Mouse (Mus musculus) colon, adult 2 months (tissue): Measurements from ENCODE around the gene Plekhh2. TPM values are rescaled to one million over a fixed set of nuclear protein-coding genes. Genes with fewer than 3 reads are reported as not detected.

Experiments
- polyA plus RNA-seq: library from polyadenylated mRNA; depleted of rRNA; stranded (reverse); fragments of >200 nt; gene quantifications from 2 replicates; pipeline ENCODE4 v1.2.3, GENCODE M21; 2012; rRNA removed

Plekhh2 gene
- polyA plus RNA-seq: 6.0 and 6.1 TPM in 2 replicates

DNA sequence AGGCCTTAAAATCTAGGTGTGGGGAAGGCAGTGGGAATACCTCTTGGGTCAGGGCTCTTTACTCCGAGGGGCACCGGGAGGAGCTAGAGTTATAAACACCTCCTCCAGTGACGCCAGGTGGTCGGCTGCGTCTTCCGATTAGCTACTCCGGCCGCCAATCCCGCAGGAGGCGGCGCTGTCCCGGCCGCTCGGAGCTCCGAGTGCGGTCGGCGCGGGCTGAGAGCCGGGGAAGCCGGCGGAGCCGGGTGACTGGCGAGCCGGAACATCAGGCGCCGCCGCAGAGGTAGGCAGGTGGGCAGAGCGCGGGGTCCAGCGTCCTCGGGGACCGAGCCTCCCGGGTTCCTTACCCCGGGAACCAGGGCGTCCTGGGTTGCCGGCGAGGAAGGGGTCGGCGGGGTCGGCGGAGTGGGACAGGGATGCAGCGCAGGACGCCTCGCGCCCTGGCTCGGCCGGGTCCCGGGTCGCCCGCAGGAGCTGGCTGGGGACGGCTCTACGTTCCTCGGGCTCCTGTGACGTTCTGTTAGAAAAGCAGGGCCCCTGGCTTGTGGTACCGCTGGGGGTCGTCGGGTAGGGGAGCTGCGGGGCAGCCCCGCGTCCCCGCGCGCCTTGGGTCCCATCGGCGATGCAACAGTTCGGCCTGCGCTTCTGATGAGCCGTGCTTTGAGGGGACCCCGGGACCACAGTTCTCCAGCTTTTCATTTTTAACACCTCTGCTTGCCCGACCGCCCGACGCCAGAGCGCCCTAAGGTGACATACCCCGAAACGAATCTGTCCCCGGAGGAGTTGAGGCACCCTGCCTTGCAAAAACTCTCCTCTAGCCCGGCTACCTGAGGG is at the start of gene Plekhh2:
TSS of gene Plekhh2 (plus strand) at position 214 of the 834 bp plus-strand sequence.

GRCm38 (mm10) chr17:84465753-84466608 is 45.7 kb upstream of the Plekhh2 start, which contains the start of gene Thada:
Thada (minus strand) TSS chr17:84466205.

GRCm38 (mm10) chr17:84626276-84626856 is 114.7 kb downstream of the Plekhh2 start, which contains the start of gene Dync2li1:
Dync2li1 (plus strand) TSS chr17:84626496.

Other genes with a start within 250 kb of the Plekhh2 start
- 4.7 and 6.1 TPM in 2 replicates for gene Thada, start 45.7 kb upstream of the Plekhh2 start, polyA plus RNA-seq
- 0.69 and 1.2 TPM in 2 replicates for gene Dync2li1, start 114.6 kb downstream of the Plekhh2 start, polyA plus RNA-seq
- 3.7 and 5.9 TPM in 2 replicates for gene Abcg8, start 164.4 kb downstream of the Plekhh2 start, polyA plus RNA-seq
- gene Abcg5, start 171.1 kb downstream of the Plekhh2 start, polyA plus RNA-seq: 6.4 and 11.5 TPM in 2 replicates